8 mouse cellular contexts compared by ENCODE assay signal in the genomic region with DNA sequence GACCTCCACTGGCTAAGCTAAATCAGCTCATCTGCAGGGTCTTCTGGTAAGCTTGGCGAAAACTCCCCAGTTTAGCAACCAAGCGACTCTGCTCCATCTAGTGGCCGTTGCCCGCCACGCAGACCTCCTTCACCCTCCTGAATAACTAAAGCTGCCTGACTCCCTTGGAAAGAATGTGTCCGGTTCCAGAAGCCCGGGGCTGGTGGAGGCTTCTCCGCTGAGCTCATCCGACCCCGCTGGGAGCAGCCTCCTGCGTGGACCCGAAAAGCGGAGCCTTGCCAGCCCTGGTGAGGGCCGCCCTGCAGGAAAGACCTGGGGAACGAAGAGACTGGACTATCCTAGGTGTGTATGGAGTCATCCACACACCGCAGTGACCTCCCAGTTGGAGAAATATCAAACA.
A peak's percentile ranks its signal among the peaks of the same experiment; 100 is the strongest.
DNase-seq lines count a peak whose midpoint lies in the region; ATAC-seq and TF ChIP-seq lines count a peak whose summit lies in the region.

No protein-coding gene starts in this region.

- peak overlapping the region; percentile 72 for H3K4me2 ChIP-seq in heart, embryonic 16.5 days (ENCODE audit: low read depth, low read length)
- H3K4me2 ChIP-seq in liver, embryonic 16.5 days (ENCODE audit: low read depth, low read length): peak overlapping the region; percentile 60
- peak overlapping the region; percentile 68 for H3K4me2 ChIP-seq in neural tube, embryonic 14.5 days (ENCODE audit: low read depth, low read length)

- H3K27ac ChIP-seq in brown adipose tissue, adult 24 weeks (replicated peaks; ENCODE audit: low read depth, low read length): no peak overlapping the region
- peak overlapping the region; percentile 83 for H3K27ac ChIP-seq in heart, embryonic 16.5 days (ENCODE audit: low read length)
- H3K27ac ChIP-seq in liver, embryonic 16.5 days (ENCODE audit: low read length): no peak overlapping the region
- H3K27ac ChIP-seq in neural tube, embryonic 14.5 days (ENCODE audit: low read depth, low read length): no peak overlapping the region
- no peak overlapping the region for H3K27ac ChIP-seq in testis, adult 2 months (ENCODE audit: control insufficient read depth, insufficient read depth, low read depth, low read length)

- H3K36me3 ChIP-seq in heart, embryonic 16.5 days (ENCODE audit: control insufficient read depth, insufficient read depth): peaks cover 14% of the 10 kb centered on the region; the same call in 1 of the 2 replicates
- H3K36me3 ChIP-seq in liver, embryonic 16.5 days (ENCODE audit: control insufficient read depth, insufficient read depth): no peaks in the 10 kb centered on the region
- no peaks in the 10 kb centered on the region for H3K36me3 ChIP-seq in neural tube, embryonic 14.5 days (ENCODE audit: control insufficient read depth, insufficient read depth, low read length)
- H3K36me3 ChIP-seq in testis, adult 2 months (ENCODE audit: control insufficient read depth, insufficient read depth, low read length): no peaks in the 10 kb centered on the region

- peak overlapping the region; percentile 39 for H3K4me3 ChIP-seq in brown adipose tissue, adult 24 weeks (ENCODE audit: insufficient read depth, low read depth, low read length)
- H3K4me3 ChIP-seq in heart, embryonic 16.5 days (ENCODE audit: low read length): peak overlapping the region; percentile 34
- peak overlapping the region; percentile 42 for H3K4me3 ChIP-seq in liver, embryonic 16.5 days (ENCODE audit: low read depth, low read length)
- peak overlapping the region; percentile 20; the same call in 1 of the 2 replicates for H3K4me3 ChIP-seq in neural tube, embryonic 14.5 days (ENCODE audit: low read depth, low read length)
- H3K4me3 ChIP-seq in testis, adult 2 months (ENCODE audit: control insufficient read depth, low read depth, low read length): peak overlapping the region; percentile 12

- H3K9ac ChIP-seq in heart, embryonic 16.5 days (ENCODE audit: low read length): peak overlapping the region; percentile 73
- no peak overlapping the region for H3K9ac ChIP-seq in liver, embryonic 16.5 days (ENCODE audit: low read depth, low read length)
- 0 out of 2 replicates have a peak overlapping the region, but pooled peaks have one; percentile 28 for H3K9ac ChIP-seq in neural tube, embryonic 14.5 days (replicated peaks; ENCODE audit: low read depth, low read length)

- no peaks in the 10 kb centered on the region for H3K27me3 ChIP-seq in heart, embryonic 16.5 days (ENCODE audit: control insufficient read depth, insufficient read depth, low read length)
- no peaks in the 10 kb centered on the region for H3K27me3 ChIP-seq in liver, embryonic 16.5 days (ENCODE audit: control insufficient read depth, insufficient read depth, low read depth, low read length)
- no peaks in the 10 kb centered on the region for H3K27me3 ChIP-seq in neural tube, embryonic 14.5 days (ENCODE audit: control insufficient read depth, insufficient read depth, low read length)
- H3K27me3 ChIP-seq in testis, adult 2 months (ENCODE audit: control insufficient read depth, insufficient read depth, low read length): no peaks in the 10 kb centered on the region

- no peaks in the 10 kb centered on the region for H3K9me3 ChIP-seq in heart, embryonic 16.5 days (replicated peaks; ENCODE audit: control insufficient read depth, low read length)
- no peaks in the 10 kb centered on the region for H3K9me3 ChIP-seq in liver, embryonic 16.5 days (replicated peaks; ENCODE audit: control insufficient read depth, low read length)
- no peaks in the 10 kb centered on the region for H3K9me3 ChIP-seq in neural tube, embryonic 14.5 days (ENCODE audit: control insufficient read depth, low read length)

- no peaks in the 10 kb centered on the region for H3K4me1 ChIP-seq in brown adipose tissue, adult 24 weeks (ENCODE audit: control insufficient read depth, insufficient read depth, insufficient read length, low read length)
- peaks cover 50% of the 10 kb centered on the region for H3K4me1 ChIP-seq in heart, embryonic 16.5 days (ENCODE audit: control insufficient read depth, insufficient read depth, low read length)
- peaks cover 3% of the 10 kb centered on the region; the same call in 1 of the 2 replicates for H3K4me1 ChIP-seq in liver, embryonic 16.5 days (ENCODE audit: control insufficient read depth, low read depth, low read length)
- H3K4me1 ChIP-seq in neural tube, embryonic 14.5 days (ENCODE audit: control insufficient read depth, insufficient read depth, low read length): peaks cover 4% of the 10 kb centered on the region; the same call in 1 of the 2 replicates
- peaks cover 6% of the 10 kb centered on the region for H3K4me1 ChIP-seq in testis, adult 2 months (ENCODE audit: control insufficient read depth, insufficient read depth, low read length)

- ATAC-seq in heart, embryonic 16.5 days (replicated peaks; ENCODE audit: extremely low read depth, insufficient read depth, low FRiP score): peak; percentile 59
- ATAC-seq in liver, embryonic 16.5 days (ENCODE audit: low read depth): no peak
- peak; percentile 93 for ATAC-seq in neural tube, embryonic 14.5 days (ENCODE audit: low read depth)

- peak; percentile 57; the same call in 1 of the 2 replicates for TF ChIP-seq CTCF in testis, adult 2 months (IDR thresholded peaks at IDR 0.05; ENCODE audit: control insufficient read depth, insufficient read depth, insufficient replicate concordance, low read depth, low read length)

- peak; percentile 31 to 49 for DNase-seq in CD8-positive naive resting alpha-beta T cell, adult 2 months (ENCODE audit: low read depth in 2 of 2, low spot score in 2 of 2)
- peak; percentile 78 for DNase-seq in fibroblast of lung, adult 2 months (ENCODE audit: low read depth)
- peak; percentile 73 to 88 for DNase-seq in kidney, postnatal 36 days

- no peak for TF ChIP-seq POLR2A in testis, adult 2 months (IDR thresholded peaks at IDR 0.05; ENCODE audit: control insufficient read depth, low read depth, low read length)

- WGBS in heart, embryonic 16.5 days: 4% methylated on average over 16 of the region's 16 CpGs
- WGBS in liver, embryonic 16.5 days (ENCODE audit: insufficient replicate concordance): 3% methylated on average over 16 of the region's 16 CpGs
- 2% methylated on average over 16 of the region's 16 CpGs for WGBS in neural tube, embryonic 14.5 days
